Mouse (Mus musculus): ENCODE measurements around the gene Noxo1. TPM values are rescaled to one million over a fixed set of nuclear protein-coding genes. Genes with fewer than 3 reads are reported as not detected.

The Noxo1 gene
- polyA plus RNA-seq, 1 experiment from 2014 or later = 2.0 TPM

- WGBS = 3% methylated on average over 12 of the region's 12 CpGs
- no peak overlapping the region; the same call in 1 of the 2 replicates for H3K27ac ChIP-seq (ENCODE audit: low read length)
- peaks cover 33% of the 10 kb centered on the region for H3K4me1 ChIP-seq (replicated peaks; ENCODE audit: control insufficient read depth, insufficient read depth, low read length)
- peak overlapping the region; percentile 83 for H3K9ac ChIP-seq (replicated peaks; ENCODE audit: low read depth, low read length)
- peaks cover 7% of the 10 kb centered on the region for H3K36me3 ChIP-seq (ENCODE audit: control insufficient read depth, insufficient read depth)
- peak overlapping the region; percentile 78 for H3K4me2 ChIP-seq (ENCODE audit: low read length)
- no peak for ATAC-seq
- no peaks in the 10 kb centered on the region for H3K9me3 ChIP-seq (ENCODE audit: control insufficient read depth, low read length)
- H3K27me3 ChIP-seq (replicated peaks; ENCODE audit: control insufficient read depth, insufficient read depth, low read length) = 0 out of 2 replicates have a peak, but pooled peaks cover 2% of the 10 kb centered on the region
- H3K4me3 ChIP-seq (replicated peaks; ENCODE audit: low read length) = peak overlapping the region; percentile 72
These were observed 27.3 kb downstream of the Noxo1 start for GRCm38 (mm10) chr17:24723122-24723880.

- Histone ChIP-seq H3K27me3 (replicated peaks; ENCODE audit: control insufficient read depth, insufficient read depth, low read length) (0 out of 2 replicates have a peak, but pooled peaks cover 2% of the 10 kb centered on the region), H3K27ac (ENCODE audit: low read length) (peak overlapping the region; percentile 26; the same call in 1 of the 2 replicates), H3K36me3 (ENCODE audit: control insufficient read depth, insufficient read depth) (peaks cover 7% of the 10 kb centered on the region), H3K9me3 (ENCODE audit: control insufficient read depth, low read length) (no peaks in the 10 kb centered on the region), H3K4me2 (ENCODE audit: low read length) (peak overlapping the region; percentile 78), H3K4me1 (replicated peaks; ENCODE audit: control insufficient read depth, insufficient read depth, low read length) (peaks cover 32% of the 10 kb centered on the region), H3K4me3 (replicated peaks; ENCODE audit: low read length) (peak overlapping the region; percentile 72), H3K9ac (replicated peaks; ENCODE audit: low read depth, low read length) (peak overlapping the region; percentile 83)
- peak; percentile 0; the same call in 1 of the 2 replicates for ATAC-seq
- WGBS = under 1% methylated on average over 15 of the region's 15 CpGs
These were observed 27.8 kb downstream of the Noxo1 start for GRCm38 (mm10) chr17:24723881-24724180.

DNA sequence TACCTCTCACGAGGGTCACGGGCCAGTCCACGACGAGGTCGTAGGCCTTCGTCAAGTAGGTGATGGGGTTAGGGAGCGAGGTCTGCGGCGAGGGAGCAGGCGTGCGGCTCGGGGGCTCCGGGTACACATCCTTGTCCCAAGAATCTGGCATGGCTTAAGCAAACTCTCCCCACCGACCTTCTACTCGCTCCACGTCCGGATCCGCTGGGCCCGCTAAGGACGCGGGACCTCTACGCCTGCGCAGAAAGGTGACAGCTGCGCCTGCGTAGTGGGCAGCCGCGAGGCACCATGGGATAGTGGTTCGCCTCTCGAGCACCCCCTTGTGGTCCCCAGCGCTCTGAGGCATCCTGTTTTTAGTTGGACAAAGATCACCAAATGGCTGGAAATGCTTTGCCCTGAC, 28.1 kb downstream of the Noxo1 start, which contains the start of gene Ndufb10:
Gene Ndufb10, minus strand, starts transcription at position 295 of the 400 bp plus-strand sequence.
- Histone ChIP-seq H3K9me3 (ENCODE audit: control insufficient read depth, low read length) (no peaks in the 10 kb centered on the region), H3K36me3 (ENCODE audit: control insufficient read depth, insufficient read depth) (peaks cover 7% of the 10 kb centered on the region), H3K9ac (replicated peaks; ENCODE audit: low read depth, low read length) (peak within 1 kb of the TSS; percentile 83), H3K4me1 (replicated peaks; ENCODE audit: control insufficient read depth, insufficient read depth, low read length) (peaks cover 28% of the 10 kb centered on the region), H3K27ac (ENCODE audit: low read length) (peak within 1 kb of the TSS; percentile 26), H3K4me2 (ENCODE audit: low read length) (peak within 1 kb of the TSS; percentile 78), H3K4me3 (replicated peaks; ENCODE audit: low read length) (peak within 1 kb of the TSS; percentile 72), H3K27me3 (replicated peaks; ENCODE audit: control insufficient read depth, insufficient read depth, low read length) (0 out of 2 replicates have a peak, but pooled peaks cover 2% of the 10 kb centered on the region)
- under 1% methylated on average over 30 of the region's 30 CpGs for WGBS
- ATAC-seq = peak; percentile 57

DNA sequence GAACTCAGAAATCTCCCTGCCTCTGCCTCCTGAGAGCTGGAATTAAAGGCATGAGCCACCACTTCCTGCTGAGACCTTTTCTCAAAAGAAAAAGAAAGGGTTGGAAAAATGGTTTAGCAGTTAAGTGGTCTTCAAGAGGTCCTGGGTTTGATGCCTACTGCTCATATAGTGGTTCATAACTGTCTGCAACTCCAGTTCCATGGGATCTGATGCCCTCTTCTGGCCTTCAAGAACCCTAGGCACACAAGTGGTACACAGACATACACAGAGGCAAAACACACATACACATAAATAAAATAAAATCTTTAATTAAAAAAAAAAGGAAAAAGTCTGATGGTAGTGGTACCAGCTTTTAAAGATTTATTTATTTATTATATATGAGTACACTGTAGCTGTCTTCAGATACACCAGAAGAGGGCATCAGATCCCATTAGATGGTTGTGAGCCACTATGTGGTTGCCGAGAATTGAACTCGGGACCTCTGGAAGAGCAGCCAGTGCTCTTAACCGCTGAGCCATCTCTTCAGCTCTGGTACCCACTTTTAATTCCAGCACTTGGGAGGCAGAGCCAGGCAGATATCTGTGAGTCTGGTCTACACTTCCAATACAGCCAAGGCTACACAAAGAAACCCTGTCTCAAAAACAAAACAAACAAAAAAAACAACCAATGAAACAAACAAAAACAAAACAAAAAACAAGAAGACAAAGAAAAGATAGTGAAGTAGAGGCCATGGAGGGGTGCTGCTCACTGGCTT, 29.8 kb downstream of the Noxo1 start:
- 76% methylated on average over 3 of the region's 3 CpGs for WGBS
- no peak overlapping the region for H3K4me3 ChIP-seq (replicated peaks; ENCODE audit: low read length)
- no peak overlapping the region for H3K27ac ChIP-seq (ENCODE audit: low read length)
- H3K4me1 ChIP-seq (replicated peaks; ENCODE audit: control insufficient read depth, insufficient read depth, low read length) = peaks cover 26% of the 10 kb centered on the region
- ATAC-seq = no peak
- no peak overlapping the region for H3K9ac ChIP-seq (replicated peaks; ENCODE audit: low read depth, low read length)
- H3K36me3 ChIP-seq (ENCODE audit: control insufficient read depth, insufficient read depth) = peaks cover 7% of the 10 kb centered on the region
- H3K9me3 ChIP-seq (ENCODE audit: control insufficient read depth, low read length) = no peaks in the 10 kb centered on the region
- H3K4me2 ChIP-seq (ENCODE audit: low read length) = no peak overlapping the region
- 0 out of 2 replicates have a peak, but pooled peaks cover 2% of the 10 kb centered on the region for H3K27me3 ChIP-seq (replicated peaks; ENCODE audit: control insufficient read depth, insufficient read depth, low read length)

GRCm38 (mm10) chr17:24727618-24728017, 31.6 kb downstream of the Noxo1 start, which contains the start of gene Rpl3l:
TSS of gene Rpl3l (plus strand) at chr17:24727820.
- Histone ChIP-seq H3K27ac (ENCODE audit: low read length) (no peak within 1 kb of the TSS), H3K36me3 (ENCODE audit: control insufficient read depth, insufficient read depth) (no peaks in the 10 kb centered on the region), H3K4me1 (replicated peaks; ENCODE audit: control insufficient read depth, insufficient read depth, low read length) (peaks cover 11% of the 10 kb centered on the region), H3K4me3 (replicated peaks; ENCODE audit: low read length) (no peak within 1 kb of the TSS), H3K9me3 (ENCODE audit: control insufficient read depth, low read length) (no peaks in the 10 kb centered on the region), H3K4me2 (ENCODE audit: low read length) (no peak within 1 kb of the TSS), H3K27me3 (replicated peaks; ENCODE audit: control insufficient read depth, insufficient read depth, low read length) (0 out of 2 replicates have a peak, but pooled peaks cover 2% of the 10 kb centered on the region), H3K9ac (replicated peaks; ENCODE audit: low read depth, low read length) (no peak within 1 kb of the TSS)
- no peak for ATAC-seq
- WGBS = 74% methylated on average over 2 of the region's 2 CpGs

- Histone ChIP-seq H3K4me2 (ENCODE audit: low read length) (no peak overlapping the region), H3K9ac (replicated peaks; ENCODE audit: low read depth, low read length) (no peak overlapping the region), H3K36me3 (ENCODE audit: control insufficient read depth, insufficient read depth) (no peaks in the 10 kb centered on the region), H3K27me3 (replicated peaks; ENCODE audit: control insufficient read depth, insufficient read depth, low read length) (0 out of 2 replicates have a peak, but pooled peaks cover 2% of the 10 kb centered on the region), H3K4me1 (replicated peaks; ENCODE audit: control insufficient read depth, insufficient read depth, low read length) (peaks cover 6% of the 10 kb centered on the region), H3K9me3 (ENCODE audit: control insufficient read depth, low read length) (no peaks in the 10 kb centered on the region), H3K4me3 (replicated peaks; ENCODE audit: low read length) (no peak overlapping the region), H3K27ac (ENCODE audit: low read length) (no peak overlapping the region)
- 75% methylated on average over 17 of the region's 17 CpGs for WGBS
- ATAC-seq = no peak
These were observed 32.1 kb downstream of the Noxo1 start for GRCm38 (mm10) chr17:24728184-24728583.

GRCm38 (mm10) chr17:24729067-24729466, 33.0 kb downstream of the Noxo1 start:
- Histone ChIP-seq H3K4me2 (ENCODE audit: low read length) (no peak overlapping the region), H3K4me1 (replicated peaks; ENCODE audit: control insufficient read depth, insufficient read depth, low read length) (no peaks in the 10 kb centered on the region), H3K27me3 (replicated peaks; ENCODE audit: control insufficient read depth, insufficient read depth, low read length) (0 out of 2 replicates have a peak, but pooled peaks cover 2% of the 10 kb centered on the region), H3K9me3 (ENCODE audit: control insufficient read depth, low read length) (no peaks in the 10 kb centered on the region), H3K9ac (replicated peaks; ENCODE audit: low read depth, low read length) (no peak overlapping the region), H3K27ac (ENCODE audit: low read length) (no peak overlapping the region), H3K36me3 (ENCODE audit: control insufficient read depth, insufficient read depth) (no peaks in the 10 kb centered on the region), H3K4me3 (replicated peaks; ENCODE audit: low read length) (no peak overlapping the region)
- ATAC-seq = no peak
- WGBS = 68% methylated on average over 6 of the region's 6 CpGs

DNA sequence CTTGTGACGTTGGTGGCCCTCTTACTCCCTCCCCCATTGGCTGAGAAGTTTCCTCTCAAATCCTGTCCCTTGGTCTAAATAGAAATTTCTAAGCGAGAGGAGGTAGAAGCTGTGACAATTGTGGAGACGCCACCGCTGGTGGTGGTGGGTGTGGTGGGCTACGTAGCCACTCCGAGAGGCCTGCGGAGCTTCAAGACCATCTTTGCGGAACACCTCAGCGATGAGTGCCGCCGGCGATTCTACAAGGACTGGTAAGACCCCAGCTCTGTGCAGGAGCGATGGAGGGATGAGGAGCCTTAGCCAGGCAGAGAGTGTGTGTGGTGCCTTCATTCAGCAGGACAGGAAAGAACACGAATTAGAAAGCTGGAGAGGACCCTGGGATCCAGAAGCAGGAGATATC, 34.8 kb downstream of the Noxo1 start:
- 0 out of 2 replicates have a peak, but pooled peaks cover 2% of the 10 kb centered on the region for H3K27me3 ChIP-seq (replicated peaks; ENCODE audit: control insufficient read depth, insufficient read depth, low read length)
- no peak overlapping the region for H3K9ac ChIP-seq (replicated peaks; ENCODE audit: low read depth, low read length)
- 84% methylated on average over 14 of the region's 14 CpGs for whole genome bisulfite sequencing
- H3K4me3 ChIP-seq (replicated peaks; ENCODE audit: low read length) = no peak overlapping the region
- ATAC-seq = no peak
- no peaks in the 10 kb centered on the region for H3K4me1 ChIP-seq (replicated peaks; ENCODE audit: control insufficient read depth, insufficient read depth, low read length)
- no peak overlapping the region for H3K4me2 ChIP-seq (ENCODE audit: low read length)
- no peaks in the 10 kb centered on the region for H3K36me3 ChIP-seq (ENCODE audit: control insufficient read depth, insufficient read depth)
- H3K9me3 ChIP-seq (ENCODE audit: control insufficient read depth, low read length) = no peaks in the 10 kb centered on the region
- no peak overlapping the region for H3K27ac ChIP-seq (ENCODE audit: low read length)

DNA sequence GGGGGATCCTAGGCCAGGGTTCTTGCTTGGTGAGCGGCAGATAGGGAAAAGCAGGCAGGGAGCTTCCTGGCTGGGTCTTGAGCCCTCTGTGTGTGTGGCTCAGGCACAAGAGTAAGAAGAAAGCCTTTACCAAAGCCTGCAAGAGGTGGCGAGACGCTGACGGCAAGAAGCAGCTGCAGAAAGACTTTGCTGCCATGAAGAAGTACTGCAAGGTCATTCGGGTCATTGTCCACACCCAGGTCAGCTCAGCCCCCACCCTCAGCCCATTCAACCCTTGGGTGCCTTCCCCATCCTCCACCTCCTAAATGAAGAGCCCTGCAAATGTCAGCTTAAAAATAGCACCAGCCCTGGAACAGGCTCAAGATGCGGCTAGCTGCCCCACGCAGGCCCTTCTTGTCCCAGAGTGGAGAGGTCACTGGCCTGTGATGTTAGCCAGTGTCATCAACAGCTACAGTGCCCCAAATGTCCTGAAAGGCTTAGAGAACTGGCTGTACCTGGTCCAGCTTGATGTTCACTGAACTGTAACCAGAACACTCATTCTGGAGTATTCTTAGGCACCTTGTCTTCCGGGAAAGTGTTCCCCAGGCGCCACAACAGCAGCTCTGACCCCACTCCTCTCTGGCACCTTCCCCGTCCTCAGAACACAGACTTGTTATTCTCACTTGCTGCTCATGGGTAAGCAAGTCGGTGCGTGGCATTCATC, 36.4 kb downstream of the Noxo1 start:
- ATAC-seq = no peak
- H3K4me3 ChIP-seq (replicated peaks; ENCODE audit: low read length) = no peak overlapping the region
- no peak overlapping the region for H3K4me2 ChIP-seq (ENCODE audit: low read length)
- H3K9me3 ChIP-seq (ENCODE audit: control insufficient read depth, low read length) = no peaks in the 10 kb centered on the region
- H3K27ac ChIP-seq (ENCODE audit: low read length) = no peak overlapping the region
- peaks cover 10% of the 10 kb centered on the region for H3K4me1 ChIP-seq (replicated peaks; ENCODE audit: control insufficient read depth, insufficient read depth, low read length)
- WGBS = 85% methylated on average over 12 of the region's 12 CpGs
- no peaks in the 10 kb centered on the region for H3K36me3 ChIP-seq (ENCODE audit: control insufficient read depth, insufficient read depth)
- H3K27me3 ChIP-seq (replicated peaks; ENCODE audit: control insufficient read depth, insufficient read depth, low read length) = no peaks in the 10 kb centered on the region
- H3K9ac ChIP-seq (replicated peaks; ENCODE audit: low read depth, low read length) = no peak overlapping the region
